Mouse (Mus musculus): ENCODE results near the gene Apba1. TPM values are rescaled to one million over a fixed set of nuclear protein-coding genes. Genes with fewer than 3 reads are reported as not detected.

The Apba1 gene
- total RNA-seq, 2 experiments from 2014 or later: 120 to 121 TPM

GRCm38 (mm10) chr19:23867052-23867451 is 108.4 kb downstream of the Apba1 start:
- DNase-seq (ENCODE audit: low spot score in 2 of 2): no peak

GRCm38 (mm10) chr19:23867589-23867988 is 108.9 kb downstream of the Apba1 start:
- no peak for DNase-seq (ENCODE audit: low spot score in 2 of 2)

- DNase-seq (ENCODE audit: low spot score in 2 of 2): no peak
Observed at GRCm38 (mm10) chr19:23874502-23874901, 115.8 kb downstream of the Apba1 start.

- no peak for DNase-seq (ENCODE audit: low spot score in 2 of 2)
Observed at GRCm38 (mm10) chr19:23875819-23876218, 117.1 kb downstream of the Apba1 start.

- DNase-seq (ENCODE audit: low spot score in 2 of 2): peak; percentile 50 to 78
Observed at GRCm38 (mm10) chr19:23879862-23880261, 121.2 kb downstream of the Apba1 start.

- no peak for DNase-seq (ENCODE audit: low spot score in 2 of 2)
Observed at GRCm38 (mm10) chr19:23886169-23886568, 127.5 kb downstream of the Apba1 start.

GRCm38 (mm10) chr19:23891421-23891820 is 132.7 kb downstream of the Apba1 start:
- DNase-seq (ENCODE audit: low spot score in 2 of 2): no peak

GRCm38 (mm10) chr19:23892633-23893032 is 133.9 kb downstream of the Apba1 start:
- DNase-seq (ENCODE audit: low spot score in 2 of 2): no peak

- DNase-seq (ENCODE audit: low spot score in 2 of 2): peak; percentile 59 to 67
Observed at GRCm38 (mm10) chr19:23893093-23893889, 134.6 kb downstream of the Apba1 start.

GRCm38 (mm10) chr19:23893946-23894345 is 135.3 kb downstream of the Apba1 start:
- DNase-seq (ENCODE audit: low spot score in 2 of 2): no peak

- no peak for DNase-seq (ENCODE audit: low spot score in 2 of 2)
Observed at GRCm38 (mm10) chr19:23894822-23895221, 136.1 kb downstream of the Apba1 start.

- DNase-seq (ENCODE audit: low spot score in 2 of 2): no peak
Observed at GRCm38 (mm10) chr19:23896915-23897314, 138.2 kb downstream of the Apba1 start.

GRCm38 (mm10) chr19:23898501-23898900 is 139.8 kb downstream of the Apba1 start:
- DNase-seq (ENCODE audit: low spot score in 2 of 2): no peak

GRCm38 (mm10) chr19:23901177-23901576 is 142.5 kb downstream of the Apba1 start:
- peak in 1 of 2 experiments; percentile 40 for DNase-seq (ENCODE audit: low spot score in 2 of 2)

GRCm38 (mm10) chr19:23901768-23902167 is 143.1 kb downstream of the Apba1 start:
- peak in 1 of 2 experiments; percentile 45 for DNase-seq (ENCODE audit: low spot score in 2 of 2)

GRCm38 (mm10) chr19:23903066-23903465 is 144.4 kb downstream of the Apba1 start:
- DNase-seq (ENCODE audit: low spot score in 2 of 2): no peak

GRCm38 (mm10) chr19:23904922-23905321 is 146.2 kb downstream of the Apba1 start:
- DNase-seq (ENCODE audit: low spot score in 2 of 2): no peak

GRCm38 (mm10) chr19:23905772-23906171 is 147.1 kb downstream of the Apba1 start:
- DNase-seq (ENCODE audit: low spot score in 2 of 2): no peak

- no peak for DNase-seq (ENCODE audit: low spot score in 2 of 2)
Observed at GRCm38 (mm10) chr19:23910345-23910744, 151.7 kb downstream of the Apba1 start.

- no peak for DNase-seq (ENCODE audit: low spot score in 2 of 2)
Observed at GRCm38 (mm10) chr19:23919384-23920219, 160.9 kb downstream of the Apba1 start.

GRCm38 (mm10) chr19:23920220-23920544 is 161.5 kb downstream of the Apba1 start:
- DNase-seq (ENCODE audit: low spot score in 2 of 2): no peak

GRCm38 (mm10) chr19:23922601-23923000 is 163.9 kb downstream of the Apba1 start:
- DNase-seq (ENCODE audit: low spot score in 2 of 2): no peak

All from layer of hippocampus, adult 18-20 months (tissue).